Mouse (Mus musculus) hematopoietic stem cell, adult 5-6 weeks (primary cell): ENCODE data around the gene Cnga1. TPM values are rescaled to one million over a fixed set of nuclear protein-coding genes. Genes with fewer than 3 reads are reported as not detected.
"Not testable (repeated sequence)": the region's sequence is repeated elsewhere in the genome, so short reads cannot be mapped to it uniquely, and the experiment has no call there.

Experiments
- ATAC-seq, 2 experiments: fragments of 125-278 bp in 1 of 2; replicated peaks in 1 of 2; 2 replicates each; pipeline ENCODE4 v1.8.0; 2016 to 2017; ENCODE audit warnings: inconsistent platforms in 2 of 2, mild to moderate bottlenecking in 2 of 2, moderate number of reproducible peaks in 2 of 2, low read depth in 1 of 2, moderate TSS enrichment in 1 of 2; ENCODE audit not compliant: low FRiP score in 2 of 2, poor library complexity in 2 of 2, severe bottlenecking in 2 of 2, insufficient read depth in 1 of 2, low TSS enrichment in 1 of 2
- total RNA-seq: library from RNA; stranded (forward); fragments of 172-1452, 232-1000 nt; gene quantifications from 2 replicates; pipeline ENCODE4 v1.2.3, GENCODE M21; 2017

Gene Cnga1
- total RNA-seq, 1 experiment from 2014 or later: 0.05 TPM

DNA sequence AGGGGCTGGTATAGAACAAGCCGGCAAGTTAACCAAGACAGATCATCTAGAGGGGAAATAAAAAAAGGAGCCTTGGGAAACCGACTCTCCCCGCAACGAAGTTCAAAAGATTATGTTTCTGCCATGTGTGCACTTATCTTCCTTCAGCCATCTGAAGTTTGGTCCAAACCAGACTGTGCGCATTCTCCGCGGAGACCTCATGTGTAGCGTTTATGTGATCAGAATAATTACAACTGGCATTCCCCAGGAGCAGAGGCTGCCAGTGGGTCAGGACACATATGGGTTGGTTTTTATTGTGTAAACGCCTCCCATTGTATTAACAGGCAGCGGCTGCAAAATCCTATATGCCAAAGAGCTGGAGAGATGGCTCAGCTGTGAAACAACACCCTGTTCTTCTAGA, 64.5 kb downstream of the Cnga1 start:
- ATAC-seq: not testable (repeated sequence)

DNA sequence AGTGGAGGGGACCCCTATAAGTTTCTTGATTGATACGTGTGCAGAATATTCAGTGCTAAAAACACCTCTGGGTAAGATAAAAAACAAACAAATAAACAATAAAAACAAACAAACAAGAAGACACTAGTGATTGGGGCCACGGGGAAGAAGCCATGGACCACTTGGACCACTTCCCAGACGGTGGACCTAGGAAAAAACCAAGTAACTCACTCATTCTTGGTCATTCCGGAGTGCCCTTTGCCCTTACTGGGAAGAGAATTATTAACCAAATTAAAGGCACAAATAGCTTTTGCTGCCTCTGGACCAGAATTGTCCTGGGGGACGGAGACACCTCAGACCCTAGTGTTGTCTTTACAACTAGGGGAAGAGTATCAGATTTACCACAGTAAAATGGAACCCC, 78.5 kb downstream of the Cnga1 start:
- ATAC-seq: no peak

DNA sequence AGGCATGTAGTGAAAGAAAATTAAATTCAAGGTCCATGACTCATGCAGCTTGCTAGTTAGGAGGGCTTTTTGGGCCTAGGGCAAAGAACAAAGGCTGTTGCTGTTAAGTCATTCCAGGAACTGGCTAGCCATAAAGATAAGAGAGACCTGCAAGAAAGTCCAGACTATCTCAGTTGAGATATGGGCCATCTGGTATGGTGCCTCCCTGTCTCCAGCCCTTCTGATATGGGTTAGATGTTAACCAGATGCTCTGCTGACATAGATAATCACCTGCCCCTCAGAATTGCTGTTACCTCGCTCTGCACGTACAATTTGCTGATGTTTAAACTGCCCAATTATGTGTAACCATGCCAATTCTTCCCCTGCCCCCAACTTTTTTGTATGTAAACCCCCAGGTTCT, 80.9 kb downstream of the Cnga1 start:
- not testable (repeated sequence) for ATAC-seq

DNA sequence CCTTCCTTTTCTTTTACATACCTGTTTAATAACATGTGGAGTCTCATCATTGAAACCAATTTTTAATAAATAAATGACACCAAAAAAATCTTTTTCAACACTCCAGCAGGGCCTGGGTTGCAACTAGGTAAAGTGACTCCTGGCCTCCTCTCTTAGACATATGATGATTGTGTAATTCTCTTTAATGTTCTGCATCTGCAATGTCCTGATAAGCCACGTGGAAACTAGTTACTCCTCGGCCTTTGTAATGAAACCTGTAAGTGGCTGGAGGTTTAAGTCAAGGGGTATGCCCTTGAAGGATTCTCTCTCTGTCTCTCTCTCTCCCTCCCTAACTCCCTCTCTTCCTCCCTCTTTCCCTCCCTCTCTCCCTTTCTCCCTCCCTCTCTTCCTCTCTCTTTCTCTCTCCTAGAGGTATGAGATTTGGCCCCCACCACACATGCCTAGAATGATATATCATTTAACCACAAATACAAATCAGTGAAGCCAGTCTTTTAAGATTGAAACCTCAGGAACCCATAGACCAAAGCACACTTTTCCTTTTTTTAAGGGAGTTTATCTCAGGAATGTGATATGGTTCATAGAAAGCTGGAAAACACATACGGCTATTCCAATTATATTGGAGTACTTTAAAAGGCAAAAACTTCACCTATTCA, 83.0 kb downstream of the Cnga1 start:
- no peak for ATAC-seq

DNA sequence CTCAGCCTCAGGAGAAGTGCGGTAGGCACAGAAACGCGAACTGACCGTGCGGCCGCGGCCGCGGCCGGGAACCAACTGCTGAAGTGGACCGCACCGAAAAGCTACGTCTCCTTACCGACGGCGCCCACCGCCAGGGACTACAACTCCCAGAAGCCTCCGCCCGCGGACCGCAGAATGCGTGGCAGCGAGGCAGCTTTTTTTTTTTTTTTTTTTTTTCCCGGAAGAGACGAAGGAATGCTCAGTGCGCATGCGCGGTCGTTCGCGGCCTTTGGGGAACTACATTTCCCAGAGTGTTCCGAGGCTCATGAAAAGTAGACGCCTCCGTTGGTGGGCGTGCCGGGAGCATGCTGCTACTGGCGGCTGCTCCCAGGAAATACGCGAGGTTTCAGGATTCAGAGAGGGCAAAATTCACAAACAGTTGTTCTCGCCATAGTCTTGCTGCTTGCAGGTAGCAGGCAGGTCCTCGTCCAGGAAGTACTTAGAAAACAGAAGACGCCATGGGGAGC, 84.5 kb downstream of the Cnga1 start, which contains the start of gene Nfxl1:
Gene Nfxl1 (minus strand): TSS at position 141 of the 506 bp plus-strand sequence.
- ATAC-seq: peak; percentile 97 to 98

DNA sequence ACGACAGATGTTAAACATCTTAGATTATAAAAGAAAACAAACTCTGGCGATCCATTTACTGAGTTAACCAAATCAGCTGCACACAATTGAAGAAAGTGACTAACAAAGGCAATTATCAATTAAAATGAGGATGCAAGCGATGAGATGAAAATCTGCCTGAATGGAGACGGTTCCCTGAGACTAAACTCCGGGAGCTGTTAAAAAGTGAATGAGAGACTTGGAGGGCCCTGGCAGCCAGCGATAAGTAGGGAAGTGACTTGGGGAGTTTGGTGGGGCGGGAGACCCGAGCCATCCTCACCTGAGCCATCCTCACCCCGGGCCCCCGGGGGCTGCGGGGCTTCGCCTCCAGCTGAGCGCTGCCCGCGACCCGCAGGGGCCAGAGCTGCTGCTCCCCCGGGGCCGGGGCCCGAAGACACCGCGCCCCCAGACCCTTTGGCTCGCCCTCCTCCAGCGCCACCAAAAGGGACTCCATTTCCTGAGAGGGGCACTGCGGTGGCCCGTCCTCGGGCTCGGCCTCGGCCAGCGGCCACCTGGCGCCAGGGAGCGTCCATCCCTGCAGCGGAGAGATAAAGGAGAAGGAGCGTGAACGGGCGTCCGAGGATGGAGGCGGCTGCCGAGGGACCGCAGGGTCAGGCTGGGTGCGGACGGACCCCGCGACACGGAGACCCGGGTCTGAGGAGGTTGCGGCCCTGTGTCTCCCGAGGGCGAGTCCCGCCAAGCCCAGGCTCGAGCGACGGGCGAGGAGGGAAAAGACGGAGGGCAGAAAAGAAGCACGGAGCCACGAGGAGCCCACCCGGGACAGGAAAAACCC, 85.2 kb downstream of the Cnga1 start:
- ATAC-seq: peak; percentile 15 to 49; a peak in 3 of 4 replicates

DNA sequence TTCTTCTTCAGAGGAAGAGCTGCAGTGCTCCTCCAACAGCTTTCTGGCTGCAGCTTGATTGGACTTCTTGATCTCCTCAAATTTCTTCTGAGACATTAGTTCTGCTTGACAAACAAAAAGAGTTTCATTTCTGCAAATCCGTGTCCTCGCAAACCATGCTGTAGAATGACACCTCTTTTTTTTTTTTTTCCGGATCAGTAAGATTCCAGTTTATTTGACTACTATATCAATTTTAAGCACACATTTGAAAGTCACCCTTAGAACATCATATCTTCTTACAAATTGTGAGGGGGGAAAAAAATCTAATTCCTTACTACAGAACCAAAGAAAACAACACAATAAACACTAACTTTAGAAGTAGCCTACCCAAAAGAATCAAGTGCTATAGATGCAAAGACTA, 87.8 kb downstream of the Cnga1 start:
- ATAC-seq: no peak

Other genes with a start within 250 kb of the Cnga1 start
- gene Corin, start 139.8 kb downstream of the Cnga1 start, total RNA-seq: not detected in 2 replicates
- 19.1 and 20.0 TPM in 2 replicates for gene Nfxl1, start 84.6 kb downstream of the Cnga1 start, total RNA-seq
- not detected in 2 replicates for gene Zar1, start 63.0 kb downstream of the Cnga1 start, total RNA-seq
- gene Gm5868, start 56.7 kb downstream of the Cnga1 start, total RNA-seq: not detected in 2 replicates
- 0.20 TPM in 1 of 2 replicates, not detected in the other for gene Nipal1, start 3.5 kb upstream of the Cnga1 start, total RNA-seq
- 1.4 and 1.9 TPM in 2 replicates for gene Txk, start 108.5 kb upstream of the Cnga1 start, total RNA-seq
- gene Tec, start 224.2 kb upstream of the Cnga1 start, total RNA-seq: 38.2 and 47.7 TPM in 2 replicates